Mouse (Mus musculus) heart, adult 2 months (tissue): Measurements from ENCODE around the gene Zbtb9. TPM values are rescaled to one million over a fixed set of nuclear protein-coding genes. Genes with fewer than 3 reads are reported as not detected.

Source experiments
- DNase-seq, 2 experiments: peaks; one replicate each; pipeline ENCODE4 v3.0.0; 2021
- H3K27ac ChIP-seq: fragments of 200-600 bp; 2 replicates; pipeline ENCODE4 v1.8.1; 2022
- H3K27me3 ChIP-seq: fragments of 200-500 bp; 2 replicates; pipeline ENCODE4 v1.6.1; 2012; ENCODE audit warnings: mild to moderate bottlenecking, low read length, inconsistent platforms, mixed read lengths; ENCODE audit not compliant: control insufficient read depth, insufficient read depth
- H3K36me3 ChIP-seq: fragments of 200-500 bp; 2 replicates; pipeline ENCODE4 v1.6.1; 2012; ENCODE audit warnings: low read length, inconsistent platforms; ENCODE audit not compliant: control insufficient read depth, insufficient read depth
- H3K4me1 ChIP-seq: fragments of 200-500 bp; 2 replicates; pipeline ENCODE4 v1.6.1; 2011; ENCODE audit warnings: low read length; ENCODE audit not compliant: control insufficient read depth, insufficient read depth
- H3K4me3 ChIP-seq: fragments of 200-600 bp; 2 replicates; pipeline ENCODE4 v1.8.1; 2022
- H3K79me2 ChIP-seq: fragments of 200-500 bp; replicated peaks from 2 replicates; pipeline ENCODE4 v1.6.1; 2012; ENCODE audit warnings: mild to moderate bottlenecking, inconsistent platforms, low read length, moderate library complexity, mixed read lengths; ENCODE audit not compliant: control insufficient read depth, insufficient read depth
- H3K9ac ChIP-seq: fragments of 200-500 bp; 2 replicates; pipeline ENCODE4 v1.6.1; 2012; ENCODE audit warnings: low read depth, mild to moderate bottlenecking, control low read depth, inconsistent platforms, low read length, mixed read lengths
- CTCF ChIP-seq: fragments of 200-600 bp; IDR thresholded peaks from 2 replicates; pipeline ENCODE4 v1.8.1; 2022; ENCODE audit warnings: antibody characterized with exemption, mild to moderate bottlenecking, moderate library complexity
- EP300 ChIP-seq: fragments of 200-500 bp; IDR thresholded peaks from 2 replicates; pipeline ENCODE4 v1.6.1; 2011; ENCODE audit warnings: low read depth, low read length, control low read depth; ENCODE audit not compliant: insufficient read depth
- POLR2A ChIP-seq: fragments of 200-500 bp; IDR thresholded peaks from 2 replicates; pipeline ENCODE4 v1.6.1; 2011; ENCODE audit warnings: mild to moderate bottlenecking, low read depth, low read length, control low read depth; ENCODE audit not compliant: insufficient read depth
- WGBS: fragments of 180-500 bp; shearing (Covaris S2); methylation state at CpG from one replicate; pipeline ENCODE4 v1.1.7; 2018; 5-methylcytosine and 5-hydroxymethylcytosine counted together
- intact Hi-C: fragments of 180-260 bp; cut with DNase I; formaldehyde crosslinking; loops from one replicate; pipeline ENCODE4 v1.15.1; 2025
- microRNA-seq, 2 experiments: library from miRNA; unstranded; fragments of <30 nt; microRNA quantifications; one replicate each; pipeline ENCODE4 v1.2.0; 2021
- polyA plus RNA-seq: library from polyadenylated mRNA; depleted of rRNA; stranded (reverse); fragments of >200 nt; gene quantifications from 2 replicates; pipeline ENCODE4 v1.2.3, GENCODE M21; 2012; rRNA removed
- total RNA-seq, 2 experiments: library from RNA; stranded (reverse); gene quantifications; 2 replicates each; pipeline ENCODE4 v1.2.3; 2021

The Zbtb9 gene
- total and polyA plus RNA-seq, 3 experiments = 1.5 to 3.5 (median 2.4) TPM

GRCm38 (mm10) chr17:27056812-27057516, 84.0 kb downstream of the Zbtb9 start, which contains the start of gene Itpr3:
TSS of gene Itpr3 (plus strand) at chr17:27057304.
- H3K79me2 ChIP-seq = no peaks in the 10 kb centered on the region
- peak within 1 kb of the TSS; percentile 70 for H3K27ac ChIP-seq
- WGBS = under 1% methylated on average over 62 of the region's 66 CpGs
- peak; percentile 48; the same call in 1 of the 2 replicates for TF ChIP-seq POLR2A
- no peak for TF ChIP-seq CTCF
- peak within 1 kb of the TSS; percentile 85 for H3K4me3 ChIP-seq
- no peaks in the 10 kb centered on the region for H3K27me3 ChIP-seq
- intact Hi-C loops = loop anchor here (2.0 kb wide), 1 partner anchor 24 kb away; no protein-coding TSS in a partner anchor
- peak within 1 kb of the TSS; percentile 93 for H3K9ac ChIP-seq
- H3K4me1 ChIP-seq = peaks cover 4% of the 10 kb centered on the region; the same call in 1 of the 2 replicates
- peak; percentile 87 to 90 for DNase-seq
- no peaks in the 10 kb centered on the region for H3K36me3 ChIP-seq

GRCm38 (mm10) chr17:27057517-27058055, 84.6 kb downstream of the Zbtb9 start:
- Histone ChIP-seq H3K4me3 (peak overlapping the region; percentile 85), H3K27ac (peak overlapping the region; percentile 70), H3K36me3 (no peaks in the 10 kb centered on the region), H3K4me1 (peaks cover 4% of the 10 kb centered on the region; the same call in 1 of the 2 replicates), H3K27me3 (no peaks in the 10 kb centered on the region), H3K79me2 (no peaks in the 10 kb centered on the region), H3K9ac (peak overlapping the region; percentile 93)
- 6% methylated on average over 24 of the region's 24 CpGs for WGBS
- TF ChIP-seq EP300 (no peak), POLR2A (no peak), CTCF (no peak)
- intact Hi-C loops = loop anchor here (2.0 kb wide), 1 partner anchor 25 kb away; no protein-coding TSS in a partner anchor
- peak in 1 of 2 experiments; percentile 25 for DNase-seq

Small RNA genes within 50 kb of the gene (microRNA-seq; reads per million reads assigned to microRNA genes)
- gene Mir3083 (1.2 to 2.2 reads per million in 2 experiments), gene Mir6968 (1.5 to 3.9 reads per million in 2 experiments)

Other genes with a start within 250 kb of the Zbtb9 start
- 10 to 100 TPM; 28.5 to 28.8 TPM for gene Bnip1, start 192.1 kb upstream of the Zbtb9 start, total RNA-seq
- gene Bnip1, start 192.1 kb upstream of the Zbtb9 start, polyA plus RNA-seq = 23.7 and 28.8 TPM in 2 replicates
- 10 to 100 TPM; 87.1 to 96.3 TPM for gene Nkx2-5, start 128.2 kb upstream of the Zbtb9 start, total RNA-seq
- gene Nkx2-5, start 128.2 kb upstream of the Zbtb9 start, polyA plus RNA-seq = 72.6 and 104 TPM in 2 replicates
- gene Kifc5b, start 56.1 kb upstream of the Zbtb9 start, total RNA-seq = under 1 TPM; 0.26 to 0.36 TPM
- 0.62 and 0.79 TPM in 2 replicates for gene Kifc5b, start 56.1 kb upstream of the Zbtb9 start, polyA plus RNA-seq
- 10 to 100 TPM; 17.8 to 18.1 TPM for gene Phf1, start 40.1 kb upstream of the Zbtb9 start, total RNA-seq
- gene Phf1, start 40.1 kb upstream of the Zbtb9 start, polyA plus RNA-seq = 35.3 and 36.8 TPM in 2 replicates
- 10 to 100 TPM; 78.6 to 94.2 TPM for gene Cuta, start 33.6 kb upstream of the Zbtb9 start, total RNA-seq
- 85.1 and 96.6 TPM in 2 replicates for gene Cuta, start 33.6 kb upstream of the Zbtb9 start, polyA plus RNA-seq
- gene Syngap1, start 31.9 kb upstream of the Zbtb9 start, total RNA-seq = 1 to 10 TPM; 4.1 to 4.2 TPM
- gene Syngap1, start 31.9 kb upstream of the Zbtb9 start, polyA plus RNA-seq = 6.7 and 9.0 TPM in 2 replicates
- 10 to 100 TPM; 15.0 to 16.9 TPM for gene Bak1, start 55.8 kb downstream of the Zbtb9 start, total RNA-seq
- 35.0 and 35.9 TPM in 2 replicates for gene Bak1, start 55.8 kb downstream of the Zbtb9 start, polyA plus RNA-seq
- 1 to 10 TPM; 4.6 to 6.2 TPM for gene Itpr3, start 84.1 kb downstream of the Zbtb9 start, total RNA-seq
- 3.4 and 6.7 TPM in 2 replicates for gene Itpr3, start 84.1 kb downstream of the Zbtb9 start, polyA plus RNA-seq
- 100 to 1,000 TPM; 296 to 343 TPM for gene Uqcc2, start 160.7 kb downstream of the Zbtb9 start, total RNA-seq
- gene Uqcc2, start 160.7 kb downstream of the Zbtb9 start, polyA plus RNA-seq = 288 and 395 TPM in 2 replicates
- gene Ip6k3, start 194.6 kb downstream of the Zbtb9 start, total RNA-seq = 1 to 10 TPM; 4.1 to 5.6 TPM
- gene Ip6k3, start 194.6 kb downstream of the Zbtb9 start, polyA plus RNA-seq = 8.2 and 10.1 TPM in 2 replicates
- 10 to 100 TPM; 30.0 to 31.4 TPM for gene Lemd2, start 231.3 kb downstream of the Zbtb9 start, total RNA-seq
- 38.3 and 39.5 TPM in 2 replicates for gene Lemd2, start 231.3 kb downstream of the Zbtb9 start, polyA plus RNA-seq